Mouse (Mus musculus): ENCODE measurements around the gene Krtap4-1.

DNA sequence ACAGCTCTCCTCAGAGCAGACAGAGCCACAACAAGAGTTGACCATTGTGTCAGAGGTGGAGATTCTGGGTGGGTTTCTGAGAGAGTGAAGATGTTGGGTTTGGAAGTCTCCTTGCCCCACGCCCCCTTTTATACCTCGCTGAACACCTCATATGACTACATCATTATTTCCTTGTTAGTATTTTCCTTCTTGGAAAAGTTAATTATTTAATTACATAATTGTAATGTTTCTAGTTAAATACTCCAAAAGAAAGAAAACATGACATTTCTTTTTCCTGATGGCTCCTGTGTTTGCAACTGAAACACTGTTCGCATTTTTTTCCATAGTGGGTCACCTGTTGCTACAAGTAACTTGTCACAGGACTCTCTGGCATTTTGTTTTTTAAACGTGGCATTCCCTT lies at the start of gene Krtap4-1:
- no peak for TF ChIP-seq CTCF (IDR thresholded peaks at IDR 0.05; ENCODE audit: low read depth, low read length)
- TF ChIP-seq POLR2A (IDR thresholded peaks at IDR 0.05; ENCODE audit: borderline replicate concordance, low read depth, low read length) = no peak
